Mouse (Mus musculus): ENCODE measurements at regions not wholly inside any gene's neighbourhood (a gene's known extent, or its start where the extent isn't known, plus 50 kb on each side); places are given as distances from the start of the nearest gene placed in this dataset.

DNA sequence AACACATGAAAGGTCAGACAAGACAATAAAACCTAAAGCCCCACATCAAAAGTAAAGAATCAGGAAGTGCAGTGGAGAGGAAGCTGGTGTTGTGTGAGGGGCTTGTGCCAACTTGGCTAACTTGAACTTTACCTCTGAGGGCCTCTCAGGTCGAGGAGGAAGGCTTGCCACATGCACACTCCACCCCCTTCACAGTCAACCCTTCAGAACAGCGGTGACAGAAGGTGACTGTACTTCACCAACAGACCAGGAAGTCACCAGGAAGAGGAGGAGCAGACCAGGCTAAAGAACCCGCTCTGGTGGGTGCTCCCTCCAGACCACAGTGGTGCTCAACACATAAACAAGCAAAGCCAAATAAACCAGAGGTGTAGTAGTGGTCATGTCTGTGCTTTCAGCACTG is 341.0 kb downstream of the Zfp706 start:
- H3K27ac ChIP-seq: no peak overlapping the region
- no peak overlapping the region for H3K9ac ChIP-seq (replicated peaks)
- 62% methylated on average over 3 of the region's 3 CpGs for WGBS
- H3K4me1 ChIP-seq (replicated peaks): peaks cover 5% of the 10 kb centered on the region
- no peaks in the 10 kb centered on the region for H3K36me3 ChIP-seq
- no peak overlapping the region for H3K4me3 ChIP-seq (replicated peaks)
- ATAC-seq: no peak
- H3K9me3 ChIP-seq: no peaks in the 10 kb centered on the region
- no peaks in the 10 kb centered on the region for H3K27me3 ChIP-seq
- no peak overlapping the region for H3K4me2 ChIP-seq (replicated peaks)

DNA sequence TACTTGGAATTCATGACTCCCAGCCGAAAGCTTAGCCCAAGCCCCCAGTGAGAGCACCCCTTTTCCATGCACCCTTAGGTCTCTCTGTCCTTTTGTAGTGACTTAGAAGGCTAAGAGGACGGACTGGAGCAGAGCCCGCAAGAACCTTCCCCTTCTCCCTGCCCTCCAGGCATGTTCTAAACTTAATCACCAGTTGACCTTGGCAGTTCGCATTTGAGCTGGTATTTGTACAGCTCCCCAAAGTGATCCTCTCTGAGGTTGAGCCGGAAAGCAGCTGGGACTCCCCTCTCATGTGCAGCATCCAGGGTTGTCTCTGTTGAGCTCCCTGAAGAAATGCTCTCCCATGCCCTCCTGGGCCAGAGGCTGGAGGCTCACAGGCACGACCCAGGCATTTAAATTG is 343.2 kb downstream of the Zfp706 start:
- H3K9me3 ChIP-seq: no peaks in the 10 kb centered on the region
- no peak overlapping the region for H3K9ac ChIP-seq (replicated peaks)
- no peak overlapping the region for H3K4me3 ChIP-seq (replicated peaks)
- no peak overlapping the region for H3K4me2 ChIP-seq (replicated peaks)
- no peak overlapping the region for H3K27ac ChIP-seq
- ATAC-seq: no peak
- peaks cover under 1% of the 10 kb centered on the region; the same call in 1 of the 2 replicates for H3K4me1 ChIP-seq (replicated peaks)
- no peaks in the 10 kb centered on the region for H3K36me3 ChIP-seq
- no peaks in the 10 kb centered on the region for H3K27me3 ChIP-seq
- WGBS: 79% methylated on average over 6 of the region's 6 CpGs

DNA sequence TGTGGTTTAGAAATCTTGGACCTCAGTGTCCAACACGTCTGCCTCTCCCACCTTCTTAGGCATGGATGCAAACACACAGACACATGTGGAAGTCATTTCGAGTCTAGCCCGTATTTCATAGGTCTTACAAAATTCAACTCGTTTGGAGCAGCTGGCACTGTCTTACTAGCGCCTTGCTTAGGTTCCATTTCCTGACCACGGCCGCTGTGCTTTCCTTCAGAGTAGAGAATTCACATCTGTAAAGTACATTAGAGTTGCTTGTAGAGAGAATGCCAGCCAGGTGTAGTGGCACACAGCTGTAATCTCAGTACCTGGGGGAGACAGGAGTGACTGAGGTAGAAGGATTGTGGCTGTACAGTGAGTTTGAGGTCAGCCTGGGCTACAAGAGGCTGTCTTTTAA is 346.6 kb downstream of the Zfp706 start:
- 92% methylated on average over 7 of the region's 7 CpGs for WGBS
- no peak overlapping the region for H3K9ac ChIP-seq (replicated peaks)
- H3K27ac ChIP-seq: no peak overlapping the region
- H3K27me3 ChIP-seq: no peaks in the 10 kb centered on the region
- H3K9me3 ChIP-seq: no peaks in the 10 kb centered on the region
- H3K36me3 ChIP-seq: no peaks in the 10 kb centered on the region
- no peak for ATAC-seq
- H3K4me3 ChIP-seq (replicated peaks): no peak overlapping the region
- no peak overlapping the region for H3K4me2 ChIP-seq (replicated peaks)
- H3K4me1 ChIP-seq (replicated peaks): no peaks in the 10 kb centered on the region
